Mouse (Mus musculus) forebrain, embryonic 11.5 days (tissue): ENCODE measurements at regions not wholly inside any gene's neighbourhood (a gene's known extent, or its start where the extent isn't known, plus 50 kb on each side); places are given as distances from the start of the nearest gene placed in this dataset.

ENCODE experiments used
- ATAC-seq: fragments of 200-750 bp; cut with Nextera tagmentation; replicated peaks from 2 replicates; pipeline ENCODE4 v1.8.0; 2017; ENCODE audit warnings: moderate TSS enrichment; ENCODE audit not compliant: low FRiP score
- DNase-seq: peaks from one replicate; pipeline ENCODE4 v3.0.0-alpha.2; 2017; ENCODE audit warnings: low spot score
- H3K27ac ChIP-seq: fragments of 300-500 bp; sonication (generic); 2 replicates; pipeline ENCODE4 v1.5.1; 2014; ENCODE audit warnings: low read depth, low read length
- H3K27me3 ChIP-seq: fragments of 300-500 bp; sonication (generic); 2 replicates; pipeline ENCODE4 v1.6.1; 2014; ENCODE audit warnings: mild to moderate bottlenecking, low read length, mixed read lengths; ENCODE audit not compliant: control insufficient read depth, insufficient read depth
- H3K36me3 ChIP-seq: fragments of 300-500 bp; sonication (generic); 2 replicates; pipeline ENCODE4 v1.6.1; 2014; ENCODE audit warnings: mild to moderate bottlenecking, low read length, moderate library complexity, mixed read lengths; ENCODE audit not compliant: control insufficient read depth, insufficient read depth
- H3K4me1 ChIP-seq: fragments of 300-500 bp; sonication (generic); replicated peaks from 2 replicates; pipeline ENCODE4 v1.6.1; 2014; ENCODE audit warnings: low read length, mixed read lengths; ENCODE audit not compliant: control insufficient read depth, insufficient read depth
- H3K4me2 ChIP-seq: fragments of 300-500 bp; sonication (generic); 2 replicates; pipeline ENCODE4 v1.6.1; 2014; ENCODE audit warnings: low read depth, mild to moderate bottlenecking, low read length, moderate library complexity, mixed read lengths; ENCODE audit not compliant: severe bottlenecking
- H3K4me3 ChIP-seq: fragments of 300-500 bp; sonication (generic); 2 replicates; pipeline ENCODE4 v1.5.1; 2014; ENCODE audit warnings: low read depth, low read length
- H3K9ac ChIP-seq: fragments of 300-500 bp; sonication (generic); 2 replicates; pipeline ENCODE4 v1.6.1; 2014; ENCODE audit warnings: low read length
- H3K9me3 ChIP-seq: fragments of 300-500 bp; sonication (generic); 2 replicates; pipeline ENCODE4 v1.6.1; 2016; ENCODE audit warnings: low read length, mixed read lengths; ENCODE audit not compliant: control insufficient read depth
- WGBS: fragments of 180-500 bp; shearing (Covaris S2); extraction: QIAGEN DNeasy Blood & Tissue Kit; methylation state at CpG from one replicate; pipeline ENCODE4 v1.1.7; 2014; 5-methylcytosine and 5-hydroxymethylcytosine counted together

DNA sequence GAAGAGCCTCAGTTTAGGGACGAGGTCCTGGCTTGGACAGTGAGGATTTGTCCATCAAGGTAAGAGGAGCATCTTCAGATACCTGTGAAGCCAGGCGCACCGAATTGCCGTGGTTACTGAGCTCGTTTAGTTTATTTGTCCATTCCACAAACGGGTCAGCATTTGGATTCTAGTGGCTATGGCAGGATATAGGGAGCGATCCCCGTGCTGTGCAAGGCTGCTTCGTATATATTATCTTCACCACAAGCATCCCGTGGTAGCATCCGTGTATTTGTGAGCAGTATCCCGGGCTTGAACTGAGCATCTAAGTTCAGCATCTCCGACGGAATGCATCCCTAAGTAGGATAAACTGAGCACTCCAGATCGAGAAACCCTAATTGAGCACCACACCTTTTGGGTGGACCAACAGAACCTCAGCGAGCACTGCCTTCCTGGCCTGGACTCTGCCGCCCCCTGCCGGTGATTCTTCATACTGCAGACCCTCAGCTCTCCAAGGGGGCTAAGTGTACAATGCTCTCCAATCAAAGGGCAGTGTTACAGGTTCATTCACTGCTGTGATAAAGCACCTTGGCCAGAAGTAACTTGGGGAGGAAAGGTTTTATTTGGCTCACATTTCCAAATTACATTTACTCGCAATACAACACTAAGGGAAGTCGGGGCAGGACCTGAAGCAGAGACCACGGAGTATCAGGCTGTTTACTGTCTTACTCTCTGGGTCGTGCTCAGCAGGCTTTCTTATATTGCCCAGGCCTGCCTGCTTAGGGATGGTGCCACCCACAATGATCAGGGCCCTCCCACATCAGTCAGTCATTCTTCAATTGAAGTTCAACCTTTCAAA, 68.6 kb downstream of the Gm11983 start:
- H3K27me3 ChIP-seq, result no peaks in the 10 kb centered on the region
- DNase-seq, result peak; percentile 87
- ATAC-seq, result peak; percentile 61; the same call in 1 of the 2 replicates
- no peak overlapping the region for H3K4me3 ChIP-seq
- H3K27ac ChIP-seq, result no peak overlapping the region
- no peaks in the 10 kb centered on the region for H3K36me3 ChIP-seq
- H3K9me3 ChIP-seq, result no peaks in the 10 kb centered on the region
- no peak overlapping the region for H3K9ac ChIP-seq
- no peaks in the 10 kb centered on the region for H3K4me1 ChIP-seq
- 52% methylated on average over 22 of the region's 22 CpGs for WGBS
- no peak overlapping the region for H3K4me2 ChIP-seq

- Histone ChIP-seq H3K4me2 (no peak overlapping the region), H3K27ac (no peak overlapping the region), H3K4me3 (no peak overlapping the region), H3K9me3 (no peaks in the 10 kb centered on the region), H3K27me3 (no peaks in the 10 kb centered on the region), H3K36me3 (no peaks in the 10 kb centered on the region), H3K9ac (no peak overlapping the region), H3K4me1 (no peaks in the 10 kb centered on the region)
- DNase-seq (no peak), ATAC-seq (no peak)
- 81% methylated on average over 7 of the region's 7 CpGs for WGBS
Observed at GRCm38 (mm10) chr11:6766725-6767124, 70.7 kb downstream of the Gm11983 start.

DNA sequence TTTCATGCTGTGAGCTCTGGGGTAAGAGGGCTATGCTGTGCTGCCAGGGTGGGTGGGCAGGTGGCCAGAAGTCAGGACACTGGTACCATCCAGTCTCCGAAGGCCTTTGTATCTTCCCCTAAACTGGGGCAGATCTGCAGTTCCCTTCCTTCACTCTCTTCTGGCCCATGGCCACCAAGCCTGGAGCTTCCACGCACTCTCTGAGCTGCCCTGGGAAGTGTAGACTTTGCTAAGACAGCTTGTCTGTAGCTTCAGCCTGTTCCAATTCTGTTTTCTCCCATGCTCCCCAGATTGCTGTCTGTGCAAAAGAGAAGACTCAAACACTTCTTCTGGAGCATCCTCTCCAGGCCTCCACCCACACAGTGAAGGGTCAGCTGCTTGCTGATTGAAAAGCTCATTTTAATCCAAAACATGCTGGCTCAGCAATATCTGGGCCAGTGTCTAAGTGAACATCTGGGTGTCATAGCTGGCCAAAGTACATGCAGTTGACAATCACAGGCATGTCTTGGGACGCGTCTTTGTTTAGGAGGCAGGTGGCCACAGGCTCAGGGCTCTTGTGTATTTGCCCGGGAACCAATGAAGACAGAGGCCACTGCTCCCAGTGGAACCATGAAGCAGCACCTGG, 72.0 kb downstream of the Gm11983 start:
- Histone ChIP-seq H3K27me3 (no peaks in the 10 kb centered on the region), H3K27ac (no peak overlapping the region), H3K36me3 (no peaks in the 10 kb centered on the region), H3K4me1 (no peaks in the 10 kb centered on the region), H3K4me2 (no peak overlapping the region), H3K9ac (no peak overlapping the region), H3K4me3 (no peak overlapping the region), H3K9me3 (no peaks in the 10 kb centered on the region)
- no peak for DNase-seq
- ATAC-seq, result no peak
- 89% methylated on average over 5 of the region's 5 CpGs for WGBS

GRCm38 (mm10) chr11:6764186-6764585, 73.3 kb downstream of the Gm11983 start:
- Histone ChIP-seq H3K4me3 (no peak overlapping the region), H3K4me2 (no peak overlapping the region), H3K4me1 (no peaks in the 10 kb centered on the region), H3K36me3 (no peaks in the 10 kb centered on the region), H3K9ac (no peak overlapping the region), H3K9me3 (no peaks in the 10 kb centered on the region), H3K27me3 (no peaks in the 10 kb centered on the region), H3K27ac (no peak overlapping the region)
- DNase-seq (no peak), ATAC-seq (no peak)
- 94% methylated on average over 3 of the region's 3 CpGs for WGBS

DNA sequence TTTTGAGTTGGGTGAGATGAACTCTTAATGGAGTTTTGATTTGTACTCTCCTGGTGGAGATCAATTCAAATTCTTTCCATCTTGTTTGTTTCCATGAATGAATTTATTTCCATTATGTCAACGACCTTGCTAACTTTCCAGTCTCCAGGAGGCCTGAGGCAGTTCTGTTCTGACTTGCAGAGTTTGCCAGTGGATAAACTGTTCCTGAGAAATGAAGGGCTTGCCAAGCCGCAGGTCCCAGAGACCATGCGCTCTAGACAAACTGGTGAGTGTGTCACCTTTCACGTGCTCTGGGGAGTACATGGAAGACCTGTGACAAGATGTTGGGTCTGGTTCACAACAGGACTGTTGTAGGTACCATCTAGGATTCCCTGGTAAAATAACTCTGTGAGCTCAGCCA, 74.5 kb downstream of the Gm11983 start:
- Histone ChIP-seq H3K27me3 (no peaks in the 10 kb centered on the region), H3K9ac (no peak overlapping the region), H3K36me3 (no peaks in the 10 kb centered on the region), H3K4me1 (no peaks in the 10 kb centered on the region), H3K9me3 (no peaks in the 10 kb centered on the region), H3K4me3 (no peak overlapping the region), H3K4me2 (no peak overlapping the region), H3K27ac (no peak overlapping the region)
- ATAC-seq, result no peak
- DNase-seq, result no peak
- WGBS, result 82% methylated on average over 4 of the region's 4 CpGs

DNA sequence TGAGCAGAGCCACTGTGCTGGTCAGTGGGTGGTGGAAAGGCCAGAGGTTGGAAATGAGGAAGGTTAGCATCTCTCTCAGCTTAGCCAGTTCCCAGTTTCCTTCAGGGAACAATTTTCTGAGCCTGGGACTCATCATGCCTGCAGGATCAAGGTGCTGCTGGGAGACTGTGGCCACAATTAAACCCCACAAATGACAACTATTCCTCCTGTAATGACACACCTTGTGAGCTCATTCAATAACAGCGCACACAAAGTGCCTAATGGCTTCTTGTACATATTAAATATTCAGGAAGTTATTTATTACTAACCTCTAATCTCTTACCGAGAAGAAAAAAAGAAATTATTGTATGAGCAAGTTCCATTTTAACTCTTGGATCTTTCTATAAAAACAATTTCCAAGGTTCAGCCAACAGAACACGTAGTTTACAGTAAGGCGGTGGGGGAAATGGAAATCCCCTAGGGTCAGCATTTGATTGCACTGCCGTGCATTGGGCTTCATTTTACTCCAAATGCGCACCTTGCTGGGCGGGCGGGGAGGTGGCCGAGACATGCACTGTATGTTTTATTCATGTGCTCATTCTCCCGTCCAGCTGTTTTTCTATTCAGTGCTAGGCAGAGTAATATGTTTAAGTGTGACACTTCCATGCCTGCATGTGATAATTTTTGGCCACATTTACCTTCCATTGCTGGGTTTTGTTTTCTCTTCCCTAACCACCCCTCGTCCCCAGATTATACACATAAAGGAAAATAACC, 75.4 kb downstream of the Gm11983 start:
- H3K4me1 ChIP-seq, result no peaks in the 10 kb centered on the region
- 85% methylated on average over 11 of the region's 11 CpGs for WGBS
- ATAC-seq, result no peak
- no peak overlapping the region for H3K9ac ChIP-seq
- H3K27me3 ChIP-seq, result no peaks in the 10 kb centered on the region
- H3K9me3 ChIP-seq, result no peaks in the 10 kb centered on the region
- H3K27ac ChIP-seq, result no peak overlapping the region
- DNase-seq, result no peak
- no peaks in the 10 kb centered on the region for H3K36me3 ChIP-seq
- H3K4me2 ChIP-seq, result no peak overlapping the region
- H3K4me3 ChIP-seq, result no peak overlapping the region

DNA sequence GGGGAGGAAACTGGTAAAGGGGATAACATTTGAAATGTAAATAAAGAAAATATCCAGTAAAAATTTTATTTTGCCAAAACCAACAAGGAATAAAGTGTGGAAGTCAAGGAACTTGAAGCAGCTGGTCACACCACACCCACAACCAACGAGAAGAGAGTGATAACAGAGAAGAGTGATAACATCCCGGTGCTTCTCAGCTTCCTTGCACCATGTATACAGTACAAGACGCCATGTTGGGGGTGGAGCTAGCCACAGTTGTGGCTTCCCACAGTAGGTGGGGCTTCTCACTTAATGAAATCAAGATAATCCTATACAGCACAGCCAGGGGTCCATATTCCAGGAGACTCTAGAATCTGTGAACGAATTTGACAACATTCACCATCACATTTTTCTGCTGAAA, 77.9 kb downstream of the Gm11983 start:
- no peak overlapping the region for H3K4me3 ChIP-seq
- no peak overlapping the region for H3K4me2 ChIP-seq
- no peak overlapping the region for H3K9ac ChIP-seq
- H3K4me1 ChIP-seq, result no peaks in the 10 kb centered on the region
- no peaks in the 10 kb centered on the region for H3K36me3 ChIP-seq
- no peaks in the 10 kb centered on the region for H3K27me3 ChIP-seq
- 85% methylated on average over 4 of the region's 4 CpGs for WGBS
- no peaks in the 10 kb centered on the region for H3K9me3 ChIP-seq
- H3K27ac ChIP-seq, result no peak overlapping the region
- DNase-seq (no peak), ATAC-seq (no peak)

GRCm38 (mm10) chr11:6739439-6739838, 81.1 kb downstream of the Ramp3 start:
- Histone ChIP-seq H3K27me3 (no peaks in the 10 kb centered on the region), H3K27ac (no peak overlapping the region), H3K9ac (no peak overlapping the region), H3K4me3 (no peak overlapping the region), H3K36me3 (no peaks in the 10 kb centered on the region), H3K4me1 (no peaks in the 10 kb centered on the region), H3K9me3 (no peaks in the 10 kb centered on the region), H3K4me2 (no peak overlapping the region)
- 91% methylated on average over 5 of the region's 5 CpGs for WGBS
- no peak for DNase-seq
- ATAC-seq, result no peak
